In the genomic region with DNA sequence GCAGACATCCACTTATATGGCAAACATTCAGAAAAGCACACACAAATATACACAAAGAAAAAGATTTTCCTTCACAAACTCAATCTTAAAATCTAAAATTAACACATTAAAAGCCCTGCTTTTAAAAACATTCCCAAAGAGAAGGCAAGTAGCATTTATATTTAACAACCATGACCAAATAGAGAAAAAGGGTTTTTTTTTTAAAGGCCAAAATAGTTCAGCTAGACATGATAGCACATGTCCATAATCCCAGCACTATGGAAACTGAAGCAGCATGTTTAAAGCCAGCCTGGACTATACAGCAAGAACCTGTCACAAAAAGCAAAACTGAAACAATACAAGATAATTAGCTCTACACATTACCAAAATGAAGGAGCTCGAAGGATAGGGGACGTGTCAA, we compare ENCODE assay signal across 16 mouse cellular contexts. TPM values are rescaled to one million over a fixed set of nuclear protein-coding genes. Genes with fewer than 3 reads are reported as not detected.
DNase-seq lines count a peak whose midpoint lies in the region; TF ChIP-seq lines count a peak whose summit lies in the region.
"Had no signal": no experiment of that assay in that cellular context is flagged by ENCODE, and none has a peak within 500 bp of the region (broad histone marks: within the 10 kb centered on the region; RNA-seq: fewer than 3 reads in every experiment).

No protein-coding gene starts in this region.

- TF ChIP-seq RAD21 in CH12.LX (IDR thresholded peaks at IDR 0.05; ENCODE audit: low read depth, low read length): no peak

- no peak overlapping the region for H3K4me3 ChIP-seq in CH12.LX (replicated peaks in 1 of 3; ENCODE audit: low read depth in 2 of 3, low read length in 2 of 3, poor library complexity in 1 of 3)

- no peak for DNase-seq in CH12.LX (ENCODE audit: extremely low read depth)
- no peak for DNase-seq in right cerebral cortex, adult 2 months (ENCODE audit: low spot score in 2 of 2)
- DNase-seq: adrenal gland, adult 2 months; adrenal gland, adult 8-10 months; adrenal gland, postnatal 10 days; adrenal gland, postnatal 14 days; adrenal gland, postnatal 25 days; adrenal gland, postnatal 36 days; B cell, adult 2 months; cerebellum, adult 11 months; cerebellum, adult 11-12 months; cerebellum, adult 18-20 months; cerebellum, adult 2 months; cerebellum, adult 8-10 months had no signal

- H3K36me3 ChIP-seq in CH12.LX (replicated peaks in 1 of 2; ENCODE audit: control insufficient read depth in 1 of 2, insufficient read depth in 1 of 2, low read length in 1 of 2): peaks cover 8 to 49% of the 10 kb centered on the region in 2 experiments

- dilution Hi-C loops in CH12.LX (cut with MboI; ENCODE audit: extremely low pct_ligation_motif_present, extremely low pct_unique_long_range_greater_than_20kb, low sequenced_read_pairs): no loop called here

- H3K4me2 ChIP-seq in CH12.LX (ENCODE audit: insufficient read depth, low read depth, poor library complexity, severe bottlenecking): peak overlapping the region; percentile 21; the same call in 1 of the 2 replicates

- TF ChIP-seq EP300 in CH12.LX (IDR thresholded peaks at IDR 0.05; ENCODE audit: low read length): no peak

- peaks cover 5 to 15% of the 10 kb centered on the region in 2 experiments; a peak in 3 of 4 replicates for H3K4me1 ChIP-seq in CH12.LX (ENCODE audit: control insufficient read depth in 1 of 2, insufficient read depth in 2 of 2)

- H3K27me3 ChIP-seq in CH12.LX (replicated peaks): no peaks in the 10 kb centered on the region
- H3K27me3 ChIP-seq: Patski had no signal

- no peaks in the 10 kb centered on the region for H3K9me3 ChIP-seq in CH12.LX (replicated peaks; ENCODE audit: low read length)
- H3K9me3 ChIP-seq: G1E had no signal

- no peak for TF ChIP-seq POLR2A in CH12.LX (IDR thresholded peaks at IDR 0.05; ENCODE audit: low read depth, low read length)

- no peak overlapping the region for H3K9ac ChIP-seq in CH12.LX (ENCODE audit: insufficient read depth, low read depth)

- in situ Hi-C loops in CH12.LX (cut with MboI; ENCODE audit: low pct_ligation_motif_present, low pct_unique_long_range_greater_than_20kb, low sequenced_read_pairs): no loop called here

- TF ChIP-seq CTCF in CH12.LX (conservative IDR thresholded peaks at IDR 0.05 in 1 of 2, IDR thresholded peaks at IDR 0.05 in 1 of 2; ENCODE audit: low read depth in 2 of 2, low read length in 2 of 2): no peak

- peaks cover 36% of the 10 kb centered on the region for H3K79me2 ChIP-seq in CH12.LX (replicated peaks; ENCODE audit: control insufficient read depth, extremely low read depth, insufficient read depth, poor library complexity, severe bottlenecking)

- H3K27ac ChIP-seq in CH12.LX (ENCODE audit: insufficient read depth, low read depth): no peak overlapping the region

TF ChIP-seq in CH12.LX, 34 proteins besides CTCF, POLR2A, EP300 and RAD21:
- TF ChIP-seq TBP (conservative IDR thresholded peaks at IDR 0.05; ENCODE audit: low read depth, low read length) (no peak), USF1 (IDR thresholded peaks at IDR 0.05; ENCODE audit: low read depth, low read length) (no peak), CHD1 (IDR thresholded peaks at IDR 0.05; ENCODE audit: low read depth, low read length) (peak; percentile 77; the same call in 1 of the 2 replicates), MXI1 (IDR thresholded peaks at IDR 0.05; ENCODE audit: low read depth, low read length) (peak; percentile 21; the same call in 1 of the 2 replicates), MAX (IDR thresholded peaks at IDR 0.05; ENCODE audit: low read length) (no peak), MYC (IDR thresholded peaks at IDR 0.05; ENCODE audit: low read depth, low read length) (no peak), MEF2A (IDR thresholded peaks at IDR 0.05; ENCODE audit: borderline replicate concordance, low read depth, low read length) (peak; percentile 50; the same call in 1 of the 2 replicates), ETS1 (conservative IDR thresholded peaks at IDR 0.05; ENCODE audit: low read depth, low read length) (no peak), RCOR1 (conservative IDR thresholded peaks at IDR 0.05; ENCODE audit: low read depth, low read length) (no peak), MAFK (IDR thresholded peaks at IDR 0.05; ENCODE audit: insufficient replicate concordance, low read length) (no peak), E2F4 (IDR thresholded peaks at IDR 0.05; ENCODE audit: insufficient replicate concordance, low read depth, low read length) (no peak), TCF12 (IDR thresholded peaks at IDR 0.05; ENCODE audit: low read depth, low read length) (no peak), POLR2AphosphoS2 (IDR thresholded peaks at IDR 0.05; ENCODE audit: low read depth, low read length) (no peak), ZNF384 (IDR thresholded peaks at IDR 0.05; ENCODE audit: low read depth, low read length) (peak; percentile 53), KAT2A (IDR thresholded peaks at IDR 0.05; ENCODE audit: insufficient replicate concordance, low read length) (no peak), IRF4 (IDR thresholded peaks at IDR 0.05; ENCODE audit: low read depth, low read length) (no peak), ELF1 (IDR thresholded peaks at IDR 0.05; ENCODE audit: low read depth, low read length) (no peak), ZC3H11A (IDR thresholded peaks at IDR 0.05; ENCODE audit: low read depth, low read length) (no peak), UBTF (IDR thresholded peaks at IDR 0.05; ENCODE audit: low read depth, low read length) (no peak)
TF ChIP-seq in CH12.LX: peak in this region for 4.

RNA-seq across cellular contexts. Expression of gene Cnot4, which starts 11.0 kb away (rescaled TPM):
- total RNA-seq in CH12.LX (2012; rRNA removed) (6.0 and 7.7 TPM in 2 replicates), CH12.LX (2014; rRNA removed) (7.5 and 8.7 TPM in 2 replicates)
- 15.7 and 25.1 TPM in 2 replicates for polyA plus RNA-seq in CH12.LX (2012; ENCODE audit: insufficient read length, low read depth)

RNA-seq across cellular contexts. Expression of gene Nup205, which starts 54.7 kb away (rescaled TPM):
- total RNA-seq in CH12.LX (2012; rRNA removed) (82.0 and 93.0 TPM in 2 replicates), CH12.LX (2014; rRNA removed) (108 and 114 TPM in 2 replicates)
- polyA plus RNA-seq in CH12.LX (2012; ENCODE audit: insufficient read length, low read depth): 103 and 121 TPM in 2 replicates
